Mouse (Mus musculus): ENCODE results near the gene Eya2.
"Not testable (repeated sequence)": the region's sequence is repeated elsewhere in the genome, so short reads cannot be mapped to it uniquely, and the experiment has no call there.

Gene Eya2

GRCm38 (mm10) chr2:165782324-165782723 is 187.5 kb downstream of the Eya2 start:
- peak; percentile 84 for DNase-seq (ENCODE audit: low spot score)

GRCm38 (mm10) chr2:165785312-165786036 is 190.6 kb downstream of the Eya2 start:
- DNase-seq (ENCODE audit: low spot score) = no peak

GRCm38 (mm10) chr2:165786467-165786866 is 191.6 kb downstream of the Eya2 start:
- peak; percentile 26 for DNase-seq (ENCODE audit: low spot score)

- peak; percentile 93 for DNase-seq (ENCODE audit: low spot score)
These were observed 193.2 kb downstream of the Eya2 start for GRCm38 (mm10) chr2:165788005-165788404.

GRCm38 (mm10) chr2:165788796-165789195 is 194.0 kb downstream of the Eya2 start:
- no peak for DNase-seq (ENCODE audit: low spot score)

GRCm38 (mm10) chr2:165789667-165790066 is 194.8 kb downstream of the Eya2 start:
- DNase-seq (ENCODE audit: low spot score) = no peak

GRCm38 (mm10) chr2:165791026-165791425 is 196.2 kb downstream of the Eya2 start:
- DNase-seq (ENCODE audit: low spot score) = peak; percentile 62

GRCm38 (mm10) chr2:165791657-165792056 is 196.8 kb downstream of the Eya2 start:
- peak; percentile 68 for DNase-seq (ENCODE audit: low spot score)

DNA sequence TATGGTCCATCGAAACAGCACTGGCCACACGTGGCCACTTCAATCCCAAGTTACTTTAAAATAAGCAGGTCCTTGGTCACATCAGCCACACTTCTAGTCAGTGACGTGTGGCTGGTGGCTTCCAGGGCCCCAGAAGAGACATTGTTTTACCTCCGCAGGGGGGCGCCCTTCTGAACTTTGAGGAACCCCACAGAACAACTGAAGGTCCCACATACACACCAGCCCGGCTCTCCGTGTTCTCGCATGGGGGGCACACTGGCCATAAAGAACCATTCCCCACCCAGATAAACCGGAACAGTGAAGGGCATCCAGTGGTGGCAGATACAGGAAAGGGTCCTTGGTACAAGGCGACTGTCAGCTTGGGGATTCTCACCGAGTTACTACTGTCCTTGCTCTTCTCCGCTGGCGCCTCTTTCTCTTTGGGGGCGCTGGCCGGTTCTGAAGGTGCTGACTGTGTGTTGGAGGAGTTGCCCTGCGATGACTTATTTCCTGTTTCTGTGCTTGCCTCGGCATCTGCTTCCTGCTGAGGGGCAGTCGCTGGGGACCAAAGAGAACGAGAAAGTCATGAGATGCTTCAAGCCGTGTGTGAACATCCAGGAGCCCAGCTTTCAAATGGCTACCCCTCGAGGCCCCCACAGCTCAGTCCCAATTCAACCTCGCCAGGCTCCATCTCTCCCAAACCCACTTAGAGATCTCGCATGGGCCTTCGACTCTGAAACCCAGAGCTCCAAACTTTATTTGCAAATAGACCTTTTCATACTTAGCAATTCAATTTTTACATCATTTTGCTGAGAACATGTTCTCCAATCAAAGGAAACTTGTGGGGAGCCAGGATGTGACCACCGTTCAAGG is 197.8 kb downstream of the Eya2 start:
- no peak for DNase-seq (ENCODE audit: low spot score)

DNA sequence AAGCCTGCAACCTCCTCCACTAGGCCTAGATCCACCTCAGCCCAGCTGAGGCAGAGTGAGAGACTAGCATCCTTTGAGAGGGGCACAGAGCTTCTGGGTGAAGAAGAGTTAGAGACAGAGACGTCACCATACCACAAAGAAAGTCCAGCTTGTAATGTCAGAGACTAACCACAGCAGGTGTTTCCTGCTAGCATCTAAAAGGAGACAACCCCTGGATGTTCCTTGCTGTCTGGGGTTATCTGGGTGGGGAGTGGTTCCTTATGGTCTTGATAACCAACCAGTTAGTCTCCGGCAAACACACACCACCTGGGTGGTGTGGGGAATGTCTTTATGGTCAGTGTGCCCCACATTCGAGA is 198.4 kb downstream of the Eya2 start:
- no peak for DNase-seq (ENCODE audit: low spot score)

GRCm38 (mm10) chr2:165797876-165798275 is 203.0 kb downstream of the Eya2 start:
- DNase-seq (ENCODE audit: low spot score) = peak; percentile 64

DNA sequence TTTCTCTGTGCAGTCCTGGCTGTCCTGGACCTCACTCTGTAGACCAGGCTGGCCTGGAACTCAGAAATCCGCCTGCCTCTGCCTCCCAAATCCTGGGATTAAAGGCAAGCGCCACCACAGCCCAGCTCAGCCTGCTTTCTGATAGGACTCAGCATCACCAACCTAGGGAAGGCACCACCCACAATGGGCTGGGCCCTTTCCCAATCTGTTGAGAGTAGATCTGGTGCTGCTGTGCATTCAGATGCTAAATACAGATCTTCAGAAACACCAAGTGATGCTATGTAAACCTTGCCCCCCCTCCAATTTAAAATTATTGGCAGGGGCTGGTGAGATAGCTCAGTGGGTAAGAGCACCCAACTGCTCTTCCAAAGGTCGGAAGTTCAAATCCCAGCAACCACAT is 205.3 kb downstream of the Eya2 start:
- DNase-seq (ENCODE audit: low spot score) = not testable (repeated sequence)

DNA sequence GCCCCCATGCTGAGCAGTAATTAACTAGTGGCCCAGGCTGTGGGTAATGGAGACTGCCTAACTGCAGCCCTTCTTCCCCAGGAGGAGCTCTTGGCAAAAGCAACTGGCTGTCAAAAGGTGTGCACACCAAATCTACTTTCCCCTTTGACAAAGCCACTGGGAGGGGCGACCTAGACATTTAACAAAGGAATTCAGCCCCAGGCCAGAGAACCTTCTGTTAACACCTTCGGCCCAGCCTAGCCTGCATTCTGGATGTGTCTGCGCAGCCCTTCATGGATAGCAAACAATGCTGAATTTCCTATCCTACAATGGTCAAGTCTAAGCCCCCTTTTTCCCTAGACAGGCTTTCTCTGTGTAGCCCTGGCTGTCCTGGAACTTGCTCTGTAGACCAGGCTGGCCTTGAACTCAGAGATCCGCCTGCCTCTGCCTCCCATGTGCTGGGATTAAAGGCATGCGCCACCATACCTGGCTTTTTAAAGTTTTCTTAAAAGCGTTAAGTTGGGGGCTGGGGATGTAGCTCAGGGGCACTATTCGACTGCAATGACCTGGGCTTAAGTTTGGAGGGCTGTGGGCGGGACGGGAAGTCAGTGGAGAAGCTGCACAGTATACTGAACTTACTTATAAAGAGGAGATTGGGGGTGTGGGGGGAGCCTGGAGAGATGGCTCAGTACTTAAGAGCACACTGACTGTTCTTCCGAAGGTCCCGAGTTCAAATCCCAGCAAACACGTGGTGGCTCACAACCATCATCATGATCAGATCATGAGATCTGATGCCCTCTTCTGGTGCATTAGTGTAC is 213.5 kb downstream of the Eya2 start:
- no peak for DNase-seq (ENCODE audit: low spot score)

GRCm38 (mm10) chr2:165809091-165809490 is 214.3 kb downstream of the Eya2 start:
- DNase-seq (ENCODE audit: low spot score) = no peak

DNA sequence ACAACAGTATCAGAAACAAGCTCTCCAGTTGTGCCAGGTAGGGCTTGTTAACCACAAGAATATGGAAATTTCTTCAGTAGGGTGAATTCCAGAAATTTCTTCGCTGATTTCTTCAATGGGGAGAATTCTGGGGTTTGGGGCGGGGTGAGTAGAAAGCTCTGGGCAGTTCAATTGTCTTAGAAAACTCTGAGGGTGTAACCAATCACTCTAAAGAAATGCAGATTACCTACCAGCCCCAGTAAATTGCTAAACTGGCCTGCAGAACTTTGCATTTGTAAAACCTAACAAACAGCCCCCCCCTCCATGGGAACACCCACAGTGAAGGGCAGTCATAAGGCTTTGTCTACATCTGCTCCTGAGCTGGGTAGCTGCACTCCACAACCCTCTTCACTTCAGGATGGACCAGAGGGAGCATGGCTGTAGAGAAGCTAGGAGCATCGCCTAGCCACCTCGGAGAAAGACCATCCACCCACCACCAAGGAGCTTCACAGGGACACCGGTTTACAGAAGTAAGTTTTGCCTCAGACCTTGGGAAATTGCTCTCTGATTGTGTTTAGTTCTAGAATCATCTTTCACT is 215.2 kb downstream of the Eya2 start:
- no peak for DNase-seq (ENCODE audit: low spot score)

GRCm38 (mm10) chr2:165811536-165811935 is 216.7 kb downstream of the Eya2 start:
- peak; percentile 82 for DNase-seq (ENCODE audit: low spot score)

GRCm38 (mm10) chr2:165812889-165813288 is 218.1 kb downstream of the Eya2 start:
- DNase-seq (ENCODE audit: low spot score) = no peak

DNA sequence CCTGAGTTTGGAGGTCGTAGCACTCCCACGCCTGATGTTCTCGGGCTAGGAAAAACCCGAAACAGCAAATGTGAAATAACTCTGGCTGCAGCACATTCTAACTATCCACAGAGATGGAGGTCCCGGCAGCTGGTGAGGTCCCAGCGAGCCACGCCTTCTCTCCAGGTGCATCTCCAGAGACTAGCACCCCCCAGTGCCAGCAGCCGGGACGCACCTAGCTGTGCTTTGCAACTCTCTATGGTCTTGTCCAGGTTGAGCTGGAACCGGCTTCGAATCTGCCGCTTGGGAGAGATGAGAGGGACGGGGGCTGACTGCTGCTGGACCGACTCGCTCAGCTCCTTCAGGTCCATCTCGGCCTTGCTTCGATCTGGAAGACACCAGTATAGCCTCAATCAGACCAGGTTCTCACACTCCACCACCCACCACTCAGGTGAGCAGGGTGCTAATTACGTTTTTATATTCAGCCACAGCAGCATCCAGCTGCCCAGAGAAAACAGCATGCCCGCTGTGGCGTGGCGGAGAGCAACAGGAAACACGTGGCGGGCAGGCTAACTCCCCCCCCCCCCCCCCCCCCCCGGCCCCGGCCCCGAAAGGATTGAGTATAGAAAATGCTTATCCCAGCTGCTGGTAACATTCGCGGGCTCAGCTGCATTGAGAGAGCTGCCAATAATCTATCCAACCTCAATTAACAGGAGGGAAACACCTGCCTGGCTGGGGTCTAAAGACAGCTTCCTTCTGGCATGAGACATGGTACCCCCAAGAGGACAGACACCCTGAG is 220.5 kb downstream of the Eya2 start:
- no peak for DNase-seq (ENCODE audit: low spot score)

DNA sequence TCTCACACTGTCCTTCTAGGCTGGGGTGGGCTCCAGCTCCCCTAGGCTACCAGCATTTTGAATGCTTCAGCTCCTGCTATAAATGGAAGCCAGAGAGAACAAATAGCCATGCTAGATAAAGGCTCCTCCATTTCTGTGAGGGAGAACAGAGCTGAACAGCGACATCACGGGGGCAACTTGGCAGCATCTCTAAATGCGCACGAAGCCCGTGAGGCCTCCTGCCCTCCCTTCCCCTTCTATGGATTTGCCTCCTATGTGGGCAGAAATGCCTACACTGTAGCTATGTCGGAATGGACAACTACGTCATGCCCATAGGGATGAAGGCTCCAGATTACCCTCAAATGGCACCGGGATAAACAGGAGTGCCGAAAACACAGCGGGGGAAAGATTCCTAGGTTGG is 222.6 kb downstream of the Eya2 start:
- DNase-seq (ENCODE audit: low spot score) = no peak

- DNase-seq (ENCODE audit: low spot score) = no peak
These were observed 223.7 kb downstream of the Eya2 start for GRCm38 (mm10) chr2:165818570-165818969.

All from MN1 (cell line).